Mouse (Mus musculus): ENCODE measurements around the gene Tmprss6.

Gene Tmprss6

GRCm38 (mm10) chr15:78468379-78468937 is at the start of gene Tmprss6:
TSS of gene Tmprss6 (minus strand) at chr15:78468634.
- DNase-seq (ENCODE audit: low read depth): no peak

- peak; percentile 80 for DNase-seq (ENCODE audit: low read depth)
Observed at GRCm38 (mm10) chr15:78518221-78518620, 49.8 kb upstream of the Tmprss6 start.

GRCm38 (mm10) chr15:78515759-78516158 is 47.3 kb upstream of the Tmprss6 start:
- DNase-seq (ENCODE audit: low read depth): peak; percentile 67

- DNase-seq (ENCODE audit: low read depth): peak; percentile 91
Observed at GRCm38 (mm10) chr15:78514393-78515146, 46.1 kb upstream of the Tmprss6 start.

GRCm38 (mm10) chr15:78513019-78513418 is 44.6 kb upstream of the Tmprss6 start:
- peak; percentile 61 for DNase-seq (ENCODE audit: low read depth)

- DNase-seq (ENCODE audit: low read depth): peak; percentile 60
Observed at GRCm38 (mm10) chr15:78511951-78512350, 43.5 kb upstream of the Tmprss6 start.

- DNase-seq (ENCODE audit: low read depth): peak; percentile 82
Observed at GRCm38 (mm10) chr15:78510736-78511135, 42.3 kb upstream of the Tmprss6 start.

- DNase-seq (ENCODE audit: low read depth): peak; percentile 86
Observed at GRCm38 (mm10) chr15:78510121-78510576, 41.7 kb upstream of the Tmprss6 start.

GRCm38 (mm10) chr15:78509297-78509899 is 41.0 kb upstream of the Tmprss6 start:
- DNase-seq (ENCODE audit: low read depth): peak; percentile 32

- no peak for DNase-seq (ENCODE audit: low read depth)
Observed at GRCm38 (mm10) chr15:78508443-78508842, 40.0 kb upstream of the Tmprss6 start.

GRCm38 (mm10) chr15:78505541-78505940 is 37.1 kb upstream of the Tmprss6 start:
- DNase-seq (ENCODE audit: low read depth): no peak

- no peak for DNase-seq (ENCODE audit: low read depth)
Observed at GRCm38 (mm10) chr15:78504816-78505215, 36.4 kb upstream of the Tmprss6 start.

GRCm38 (mm10) chr15:78504013-78504412 is 35.6 kb upstream of the Tmprss6 start:
- no peak for DNase-seq (ENCODE audit: low read depth)

GRCm38 (mm10) chr15:78502437-78503132 is 34.2 kb upstream of the Tmprss6 start:
- peak; percentile 72 for DNase-seq (ENCODE audit: low read depth)

- peak; percentile 95 for DNase-seq (ENCODE audit: low read depth)
Observed at GRCm38 (mm10) chr15:78494968-78495406, 26.6 kb upstream of the Tmprss6 start, which contains the start of gene Il2rb. TSS of gene Il2rb (minus strand) at chr15:78495271.

- DNase-seq (ENCODE audit: low read depth): peak; percentile 92
Observed at GRCm38 (mm10) chr15:78493401-78494010, 25.1 kb upstream of the Tmprss6 start.

GRCm38 (mm10) chr15:78491301-78491700 is 22.9 kb upstream of the Tmprss6 start:
- no peak for DNase-seq (ENCODE audit: low read depth)

- DNase-seq (ENCODE audit: low read depth): no peak
Observed at GRCm38 (mm10) chr15:78489906-78490305, 21.5 kb upstream of the Tmprss6 start.

- DNase-seq (ENCODE audit: low read depth): no peak
Observed at GRCm38 (mm10) chr15:78489248-78489647, 20.8 kb upstream of the Tmprss6 start.

GRCm38 (mm10) chr15:78487066-78487465 is 18.6 kb upstream of the Tmprss6 start:
- DNase-seq (ENCODE audit: low read depth): no peak

- DNase-seq (ENCODE audit: low read depth): no peak
Observed at GRCm38 (mm10) chr15:78486564-78486963, 18.1 kb upstream of the Tmprss6 start.

- DNase-seq (ENCODE audit: low read depth): no peak
Observed at GRCm38 (mm10) chr15:78483311-78483710, 14.9 kb upstream of the Tmprss6 start.

Data from induced T-regulatory cell, adult 2 months (primary cell).